Mouse (Mus musculus) kidney, adult 9 months (tissue): ENCODE results near the gene Cenpa.
"Not testable (repeated sequence)": the region's sequence is repeated elsewhere in the genome, so short reads cannot be mapped to it uniquely, and the experiment has no call there.

Experiments used
- DNase-seq: peaks from one replicate; pipeline ENCODE4 v3.0.0; 2022

Cenpa gene

GRCm38 (mm10) chr5:30682967-30683600 is 16.5 kb downstream of the Cenpa start:
- no peak for DNase-seq

- no peak for DNase-seq
Observed at GRCm38 (mm10) chr5:30683993-30684392, 17.4 kb downstream of the Cenpa start.

- DNase-seq: no peak
Observed at GRCm38 (mm10) chr5:30686781-30687180, 20.2 kb downstream of the Cenpa start.

- DNase-seq: no peak
Observed at GRCm38 (mm10) chr5:30700361-30701000, 33.9 kb downstream of the Cenpa start.

- not testable (repeated sequence) for DNase-seq
Observed at GRCm38 (mm10) chr5:30701373-30701772, 34.8 kb downstream of the Cenpa start.

GRCm38 (mm10) chr5:30701866-30702265 is 35.3 kb downstream of the Cenpa start:
- DNase-seq: no peak

- peak; percentile 79 for DNase-seq
Observed at GRCm38 (mm10) chr5:30709744-30710383, 43.3 kb downstream of the Cenpa start.

- peak; percentile 3 for DNase-seq
Observed at GRCm38 (mm10) chr5:30710486-30710885, 43.9 kb downstream of the Cenpa start.

- peak; percentile 87 for DNase-seq
Observed at GRCm38 (mm10) chr5:30711147-30712001, 44.8 kb downstream of the Cenpa start, which contains the start of gene Dpysl5. Gene Dpysl5 (plus strand): TSS chr5:30711564.

GRCm38 (mm10) chr5:30712002-30712390 is 45.4 kb downstream of the Cenpa start:
- no peak for DNase-seq

GRCm38 (mm10) chr5:30712441-30713298 is 46.1 kb downstream of the Cenpa start:
- no peak for DNase-seq

GRCm38 (mm10) chr5:30713299-30713675 is 46.7 kb downstream of the Cenpa start:
- DNase-seq: peak; percentile 2

- no peak for DNase-seq
Observed at GRCm38 (mm10) chr5:30713691-30714090, 47.1 kb downstream of the Cenpa start.

- no peak for DNase-seq
Observed at GRCm38 (mm10) chr5:30716311-30716710, 49.7 kb downstream of the Cenpa start.

- DNase-seq: no peak
Observed at GRCm38 (mm10) chr5:30717506-30717905, 50.9 kb downstream of the Cenpa start.

GRCm38 (mm10) chr5:30717991-30718703 is 51.6 kb downstream of the Cenpa start:
- DNase-seq: no peak

- DNase-seq: no peak
Observed at GRCm38 (mm10) chr5:30721935-30722334, 55.4 kb downstream of the Cenpa start.
